Mouse (Mus musculus): Measurements from ENCODE around the gene Runx2. TPM values are rescaled to one million over a fixed set of nuclear protein-coding genes. Genes with fewer than 3 reads are reported as not detected.

Runx2 gene
- polyA plus RNA-seq, 1 experiment from 2014 or later: 31.9 TPM

DNA sequence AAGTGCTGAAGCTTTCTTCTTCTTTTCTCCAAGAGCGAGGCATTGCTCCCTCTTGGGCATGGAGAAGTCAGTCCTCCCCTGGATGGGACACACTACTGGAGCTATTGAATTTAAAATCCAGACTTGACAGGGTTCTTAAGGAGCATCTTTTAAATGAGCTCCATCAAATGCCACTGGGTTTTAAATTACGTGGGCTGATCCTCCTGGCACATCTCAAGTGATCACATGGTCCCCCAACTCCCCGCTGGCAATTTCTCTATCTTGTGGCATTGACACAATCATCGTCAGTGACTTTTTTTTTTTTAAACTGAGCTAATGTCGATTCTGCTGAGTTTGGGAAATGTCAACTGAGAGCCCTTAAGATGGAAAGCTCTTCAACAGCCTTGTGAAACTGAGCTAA lies 180.1 kb downstream of the Runx2 start:
- H3K4me1 ChIP-seq: no peaks in the 10 kb centered on the region
- no peak overlapping the region for H3K27ac ChIP-seq
- ATAC-seq (ENCODE audit: insufficient number of reproducible peaks, insufficient read depth, low FRiP score, low TSS enrichment): no peak
- no peak overlapping the region for H3K4me2 ChIP-seq (replicated peaks)
- 64% methylated on average over 5 of the region's 5 CpGs for WGBS
- H3K36me3 ChIP-seq: peaks cover 14% of the 10 kb centered on the region; the same call in 1 of the 2 replicates
- no peaks in the 10 kb centered on the region for H3K27me3 ChIP-seq
- no peak overlapping the region for H3K4me3 ChIP-seq
- no peaks in the 10 kb centered on the region for H3K9me3 ChIP-seq
- no peak overlapping the region for H3K9ac ChIP-seq

DNA sequence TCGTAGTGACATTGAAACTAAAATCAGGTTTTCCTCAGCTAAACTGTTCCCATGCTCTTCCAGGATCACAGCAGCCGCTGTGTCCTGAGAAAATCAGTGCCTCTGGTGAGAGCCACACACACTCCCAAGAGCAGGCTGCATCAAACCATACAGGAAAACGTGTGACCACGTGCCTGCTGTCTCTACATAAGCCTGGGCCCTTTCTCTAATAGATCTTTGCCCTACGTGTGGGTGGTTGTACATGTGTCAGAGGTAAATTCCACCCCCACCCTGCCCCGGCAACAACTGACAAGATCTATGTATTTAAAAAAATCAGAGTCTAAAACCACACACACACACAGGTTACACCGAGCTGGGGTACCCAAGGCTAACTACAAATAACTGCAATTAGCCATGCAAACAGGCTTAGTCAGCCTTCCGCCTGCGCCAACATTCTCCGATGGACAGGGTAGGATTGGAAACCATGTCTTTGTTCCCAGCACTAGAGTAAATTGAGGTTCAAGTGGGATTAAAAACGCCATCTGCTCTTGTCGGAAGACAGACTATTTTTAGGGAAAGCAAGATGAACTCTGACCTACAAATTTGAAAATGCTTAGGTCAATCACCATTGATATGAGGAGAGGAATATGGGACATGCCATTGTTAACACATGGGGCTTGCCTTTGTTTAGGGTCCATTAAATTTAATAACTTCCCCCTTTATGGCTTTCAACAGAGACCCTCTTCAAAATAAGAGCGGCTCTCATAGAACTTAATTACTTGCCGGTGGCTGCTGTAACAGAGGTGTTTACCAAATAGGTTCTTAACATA lies 180.8 kb downstream of the Runx2 start:
- H3K4me1 ChIP-seq: no peaks in the 10 kb centered on the region
- ATAC-seq (ENCODE audit: insufficient number of reproducible peaks, insufficient read depth, low FRiP score, low TSS enrichment): no peak
- WGBS: 66% methylated on average over 14 of the region's 14 CpGs

DNA sequence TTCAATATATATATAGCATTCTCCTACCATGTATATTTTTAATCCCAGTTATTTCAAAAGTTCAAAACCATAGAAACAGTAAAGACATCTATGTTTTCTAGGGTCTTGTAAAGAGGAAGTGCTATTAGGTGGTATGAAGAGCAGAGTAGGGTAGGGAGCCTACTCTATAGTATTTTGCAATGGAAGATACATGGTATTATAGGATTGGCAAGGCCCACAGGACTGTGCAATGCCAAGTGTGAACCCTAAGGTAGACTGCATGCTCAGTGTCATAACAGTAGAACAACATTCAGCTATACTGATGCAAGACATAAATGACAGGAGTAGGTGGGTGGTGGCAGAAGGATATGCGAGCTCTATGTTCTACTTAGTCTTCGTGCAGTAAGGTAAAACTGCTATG lies 181.7 kb downstream of the Runx2 start:
- Histone ChIP-seq H3K9ac (no peak overlapping the region), H3K27me3 (no peaks in the 10 kb centered on the region), H3K4me3 (no peak overlapping the region), H3K9me3 (no peaks in the 10 kb centered on the region), H3K4me1 (no peaks in the 10 kb centered on the region), H3K27ac (no peak overlapping the region), H3K36me3 (peaks cover 5% of the 10 kb centered on the region; the same call in 1 of the 2 replicates), H3K4me2 (replicated peaks) (no peak overlapping the region)
- no peak for ATAC-seq (ENCODE audit: insufficient number of reproducible peaks, insufficient read depth, low FRiP score, low TSS enrichment)
- WGBS: 91% methylated on average over 2 of the region's 2 CpGs

More for the DNA sequence above, 180.8 kb downstream of the Runx2 start:
- Histone ChIP-seq H3K9me3 (no peaks in the 10 kb centered on the region), H3K27me3 (no peaks in the 10 kb centered on the region), H3K36me3 (0 out of 2 replicates have a peak, but pooled peaks cover 7% of the 10 kb centered on the region), H3K4me3 (no peak overlapping the region), H3K9ac (no peak overlapping the region), H3K4me2 (replicated peaks) (no peak overlapping the region), H3K27ac (no peak overlapping the region)

DNA sequence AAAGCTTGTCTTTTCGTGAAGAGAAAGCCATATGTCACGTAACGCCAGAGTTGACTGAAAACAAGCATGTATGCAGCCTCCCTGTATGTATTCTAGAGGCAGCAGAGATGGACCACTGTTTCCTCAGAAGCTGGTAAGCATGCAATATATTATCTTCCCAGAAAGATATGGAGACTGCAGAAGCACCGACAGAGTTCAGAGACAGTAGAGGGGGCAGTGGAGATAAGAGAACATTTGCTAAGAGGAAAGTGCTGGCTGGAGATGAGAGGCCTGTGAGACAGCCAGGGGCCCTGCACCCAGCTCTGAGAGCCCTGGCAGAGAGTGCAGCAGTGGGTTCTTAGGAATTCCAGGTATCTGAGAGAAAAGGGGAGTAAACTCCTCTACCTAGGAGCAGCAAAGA lies 182.3 kb downstream of the Runx2 start:
- 87% methylated on average over 4 of the region's 4 CpGs for WGBS
- no peak overlapping the region for H3K4me2 ChIP-seq (replicated peaks)
- peaks cover 7% of the 10 kb centered on the region; the same call in 1 of the 2 replicates for H3K36me3 ChIP-seq
- H3K9me3 ChIP-seq: no peaks in the 10 kb centered on the region
- no peak for ATAC-seq (ENCODE audit: insufficient number of reproducible peaks, insufficient read depth, low FRiP score, low TSS enrichment)
- H3K9ac ChIP-seq: no peak overlapping the region
- H3K4me1 ChIP-seq: no peaks in the 10 kb centered on the region
- H3K27ac ChIP-seq: no peak overlapping the region
- H3K27me3 ChIP-seq: no peaks in the 10 kb centered on the region
- no peak overlapping the region for H3K4me3 ChIP-seq

DNA sequence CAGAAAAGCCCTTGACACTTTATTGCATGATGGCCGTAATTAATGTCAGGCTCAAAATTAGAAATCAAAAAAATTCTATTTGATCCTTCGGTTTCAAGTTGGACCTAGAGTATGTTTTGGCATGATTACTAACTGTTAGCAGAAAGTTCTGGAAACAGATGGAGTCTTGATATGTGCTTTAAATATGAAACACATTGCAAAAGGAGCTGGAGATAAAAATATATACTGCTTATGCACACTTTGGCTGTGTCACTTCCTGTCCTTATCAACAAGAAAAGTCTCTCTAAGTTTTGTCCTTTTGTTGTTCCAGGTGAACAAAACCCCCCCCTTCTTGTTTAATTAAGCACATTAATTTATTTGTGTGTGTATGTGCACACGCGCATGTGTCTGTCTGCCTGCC lies 183.0 kb downstream of the Runx2 start:
- H3K4me3 ChIP-seq: no peak overlapping the region
- H3K4me2 ChIP-seq (replicated peaks): no peak overlapping the region
- H3K9me3 ChIP-seq: no peaks in the 10 kb centered on the region
- 83% methylated on average over 4 of the region's 4 CpGs for WGBS
- no peak overlapping the region for H3K27ac ChIP-seq
- no peak for ATAC-seq (ENCODE audit: insufficient number of reproducible peaks, insufficient read depth, low FRiP score, low TSS enrichment)
- peaks cover 7% of the 10 kb centered on the region; the same call in 1 of the 2 replicates for H3K36me3 ChIP-seq
- no peaks in the 10 kb centered on the region for H3K27me3 ChIP-seq
- no peaks in the 10 kb centered on the region for H3K4me1 ChIP-seq
- no peak overlapping the region for H3K9ac ChIP-seq

DNA sequence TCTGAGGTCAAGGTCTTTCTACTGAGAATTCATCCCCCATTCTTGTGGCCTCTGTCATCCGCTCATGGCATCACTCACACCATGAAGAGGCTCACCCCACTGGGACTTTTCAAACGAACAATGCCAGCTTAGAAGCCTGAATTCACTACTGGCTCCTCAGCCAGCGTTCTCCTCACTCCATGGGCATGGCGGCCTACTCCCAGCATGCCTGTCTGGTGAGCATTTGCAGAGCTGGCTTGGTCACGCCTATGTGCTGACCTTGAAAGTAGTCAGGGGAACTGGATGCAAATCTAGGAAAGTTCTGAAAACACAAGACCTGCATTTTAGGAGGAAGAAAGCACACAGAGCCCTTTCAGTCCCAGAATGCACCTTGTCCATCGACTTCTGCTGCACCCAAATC lies 187.3 kb downstream of the Runx2 start:
- Histone ChIP-seq H3K36me3 (peaks cover 7% of the 10 kb centered on the region; the same call in 1 of the 2 replicates), H3K9me3 (no peaks in the 10 kb centered on the region), H3K4me3 (no peak overlapping the region), H3K4me1 (no peaks in the 10 kb centered on the region; the same call in 1 of the 2 replicates), H3K27me3 (no peaks in the 10 kb centered on the region), H3K4me2 (replicated peaks) (no peak overlapping the region), H3K9ac (no peak overlapping the region), H3K27ac (no peak overlapping the region)
- no peak for ATAC-seq (ENCODE audit: insufficient number of reproducible peaks, insufficient read depth, low FRiP score, low TSS enrichment)
- WGBS: 90% methylated on average over 6 of the region's 6 CpGs

DNA sequence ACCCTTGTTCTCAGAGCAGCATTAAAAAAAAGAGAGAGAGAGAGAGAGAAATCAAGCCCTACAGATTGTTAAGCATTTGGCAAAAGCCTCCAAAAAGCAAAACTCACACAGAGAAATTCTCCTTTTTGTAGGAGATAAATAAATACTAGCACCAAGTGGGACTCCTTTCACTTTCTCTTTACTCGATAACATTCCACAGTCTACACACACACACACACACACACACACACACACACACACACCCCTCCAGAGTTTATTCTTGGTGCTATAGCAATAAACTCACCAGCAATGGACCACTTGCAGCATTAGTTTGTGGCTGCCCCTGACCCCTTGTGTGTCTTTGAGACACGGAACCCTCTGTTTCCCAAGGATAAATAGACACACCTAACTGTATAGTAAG lies 190.9 kb downstream of the Runx2 start:
- 77% methylated on average over 2 of the region's 2 CpGs for WGBS
- no peak for ATAC-seq (ENCODE audit: insufficient number of reproducible peaks, insufficient read depth, low FRiP score, low TSS enrichment)

DNA sequence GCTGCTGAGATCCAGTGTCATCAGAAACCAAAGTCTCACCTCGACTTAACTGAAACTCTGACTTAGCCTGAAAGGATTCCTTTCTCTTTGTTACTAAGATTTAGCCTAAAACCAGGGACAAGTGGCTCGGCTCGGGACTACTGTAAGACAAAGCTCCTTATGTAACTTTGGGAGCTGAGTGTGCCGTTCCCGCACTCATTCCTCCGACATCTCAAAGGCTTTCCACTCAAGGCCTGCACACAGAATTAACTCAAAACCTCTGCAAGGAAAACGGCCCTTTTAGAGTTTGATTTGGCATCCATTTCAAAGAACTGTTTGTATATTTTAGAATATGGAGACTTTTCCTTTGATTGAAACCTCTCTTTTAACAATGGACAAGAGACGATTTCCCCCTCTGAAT lies 191.3 kb downstream of the Runx2 start:
- Histone ChIP-seq H3K4me1 (peaks cover 18% of the 10 kb centered on the region), H3K9me3 (no peaks in the 10 kb centered on the region), H3K27me3 (no peaks in the 10 kb centered on the region), H3K27ac (peak overlapping the region; percentile 55; the same call in 1 of the 2 replicates), H3K9ac (no peak overlapping the region), H3K36me3 (peaks cover 4% of the 10 kb centered on the region; the same call in 1 of the 2 replicates), H3K4me3 (no peak overlapping the region), H3K4me2 (replicated peaks) (no peak overlapping the region)
- 42% methylated on average over 8 of the region's 8 CpGs for WGBS
- ATAC-seq (ENCODE audit: insufficient number of reproducible peaks, insufficient read depth, low FRiP score, low TSS enrichment): no peak

More for the DNA sequence above, 190.9 kb downstream of the Runx2 start:
- H3K9ac ChIP-seq: no peak overlapping the region
- peaks cover 18% of the 10 kb centered on the region for H3K4me1 ChIP-seq
- H3K36me3 ChIP-seq: peaks cover 4% of the 10 kb centered on the region; the same call in 1 of the 2 replicates
- H3K27ac ChIP-seq: no peak overlapping the region
- H3K9me3 ChIP-seq: no peaks in the 10 kb centered on the region
- H3K4me2 ChIP-seq (replicated peaks): no peak overlapping the region
- H3K27me3 ChIP-seq: no peaks in the 10 kb centered on the region
- no peak overlapping the region for H3K4me3 ChIP-seq

DNA sequence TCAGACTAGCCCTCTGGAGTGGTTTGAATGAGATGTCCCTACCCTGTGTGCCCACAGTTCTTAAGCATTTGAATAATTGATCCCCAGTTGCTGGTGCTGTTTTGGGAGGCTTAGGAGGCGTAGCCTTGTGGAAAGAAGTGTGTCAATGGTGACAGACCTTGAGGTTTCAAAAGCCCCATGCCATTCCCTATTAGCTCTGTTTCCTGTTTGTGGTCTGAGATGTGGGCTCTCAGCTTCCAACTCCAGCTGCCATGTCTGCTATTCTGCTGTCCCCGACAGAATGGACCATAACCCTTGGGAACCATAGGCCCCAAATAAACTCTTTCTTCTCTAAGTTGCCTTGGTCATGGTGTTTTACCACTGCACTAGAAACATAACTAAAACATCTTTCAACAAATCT lies 194.1 kb downstream of the Runx2 start:
- no peak for ATAC-seq (ENCODE audit: insufficient number of reproducible peaks, insufficient read depth, low FRiP score, low TSS enrichment)
- H3K9ac ChIP-seq: no peak overlapping the region
- H3K4me3 ChIP-seq: no peak overlapping the region
- no peak overlapping the region for H3K4me2 ChIP-seq (replicated peaks)
- H3K27me3 ChIP-seq: no peaks in the 10 kb centered on the region
- peaks cover 29% of the 10 kb centered on the region for H3K4me1 ChIP-seq
- no peaks in the 10 kb centered on the region for H3K36me3 ChIP-seq
- whole genome bisulfite sequencing: 73% methylated on average over 2 of the region's 2 CpGs
- no peak overlapping the region for H3K27ac ChIP-seq
- no peaks in the 10 kb centered on the region for H3K9me3 ChIP-seq

DNA sequence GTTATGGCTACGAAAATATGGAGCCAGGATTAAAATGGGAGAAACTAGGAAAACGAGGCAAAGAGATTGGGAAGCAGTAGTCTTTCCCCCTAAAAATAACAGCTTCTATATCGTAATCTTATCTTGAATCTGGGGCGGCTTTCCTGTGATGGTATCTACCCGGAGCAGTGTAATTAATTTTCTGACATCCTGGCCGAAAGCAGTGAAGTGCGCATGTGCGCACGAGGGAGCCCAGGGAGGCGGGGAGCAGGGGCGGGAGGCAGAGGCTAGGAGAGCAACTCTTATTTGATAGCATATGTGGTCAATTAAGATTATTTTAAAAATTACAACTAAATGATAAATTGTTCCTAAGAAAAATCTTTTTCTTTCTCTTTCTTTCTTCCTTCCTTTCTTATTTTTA lies 195.9 kb downstream of the Runx2 start:
- no peaks in the 10 kb centered on the region for H3K9me3 ChIP-seq
- peak overlapping the region; percentile 41 for H3K4me2 ChIP-seq (replicated peaks)
- ATAC-seq (ENCODE audit: insufficient number of reproducible peaks, insufficient read depth, low FRiP score, low TSS enrichment): no peak
- 0 out of 2 replicates have a peak overlapping the region, but pooled peaks have one; percentile 30 for H3K27ac ChIP-seq
- peaks cover 44% of the 10 kb centered on the region for H3K4me1 ChIP-seq
- no peaks in the 10 kb centered on the region for H3K36me3 ChIP-seq
- no peaks in the 10 kb centered on the region for H3K27me3 ChIP-seq
- no peak overlapping the region for H3K9ac ChIP-seq
- 0 out of 2 replicates have a peak overlapping the region, but pooled peaks have one; percentile 1 for H3K4me3 ChIP-seq
- WGBS: 16% methylated on average over 11 of the region's 11 CpGs

DNA sequence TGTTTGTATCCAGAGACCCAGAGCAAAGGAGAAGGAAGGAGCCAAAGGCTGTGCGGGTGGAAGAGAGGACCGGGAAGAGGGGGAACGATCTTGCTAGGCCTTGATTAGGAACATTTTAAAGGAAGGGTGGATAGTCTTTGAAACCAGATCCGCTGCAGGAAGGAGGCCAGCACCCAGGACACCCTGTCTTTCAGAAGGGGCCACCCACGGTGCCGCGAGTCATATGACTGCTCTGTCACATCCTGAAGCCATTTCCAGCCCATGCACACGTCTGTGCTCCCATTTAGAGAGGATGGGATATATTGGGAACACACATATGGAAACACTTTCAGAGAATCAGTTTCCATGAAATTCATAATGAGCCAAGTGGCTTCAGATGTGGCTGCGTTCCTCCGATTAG lies 196.4 kb downstream of the Runx2 start:
- peak; percentile 86 for ATAC-seq (ENCODE audit: insufficient number of reproducible peaks, insufficient read depth, low FRiP score, low TSS enrichment)
- H3K27me3 ChIP-seq: no peaks in the 10 kb centered on the region
- no peaks in the 10 kb centered on the region for H3K9me3 ChIP-seq
- WGBS: 11% methylated on average over 10 of the region's 10 CpGs
- peak overlapping the region; percentile 35 for H3K4me2 ChIP-seq (replicated peaks)
- H3K36me3 ChIP-seq: no peaks in the 10 kb centered on the region
- H3K4me1 ChIP-seq: peaks cover 49% of the 10 kb centered on the region
- no peak overlapping the region for H3K4me3 ChIP-seq
- H3K9ac ChIP-seq: no peak overlapping the region
- H3K27ac ChIP-seq: peak overlapping the region; percentile 84

DNA sequence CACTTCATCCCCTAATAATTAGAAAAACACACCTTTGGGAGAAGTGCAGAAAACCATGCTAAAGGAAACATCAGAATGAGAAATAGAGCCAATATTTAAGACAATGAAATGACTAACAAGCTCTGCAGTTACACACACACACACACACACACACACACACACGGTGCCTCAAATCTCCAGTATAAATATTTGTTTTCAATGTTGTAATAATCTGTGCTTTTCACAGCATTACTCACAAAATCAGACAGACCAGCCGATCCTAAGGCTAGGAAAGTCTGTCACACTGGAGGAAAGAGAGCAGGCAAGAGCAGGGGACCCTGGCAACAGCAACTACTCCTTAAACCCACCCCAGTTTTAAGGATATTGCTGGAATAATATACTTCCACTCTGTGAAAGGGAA lies 196.9 kb downstream of the Runx2 start:
- WGBS: 43% methylated on average over 2 of the region's 2 CpGs

More for the DNA sequence above, 196.9 kb downstream of the Runx2 start:
- Histone ChIP-seq H3K4me1 (peaks cover 54% of the 10 kb centered on the region), H3K9me3 (no peaks in the 10 kb centered on the region), H3K27ac (peak overlapping the region; percentile 84), H3K9ac (no peak overlapping the region), H3K4me2 (replicated peaks) (peak overlapping the region; percentile 35), H3K4me3 (no peak overlapping the region), H3K36me3 (no peaks in the 10 kb centered on the region), H3K27me3 (no peaks in the 10 kb centered on the region)
- ATAC-seq (ENCODE audit: insufficient number of reproducible peaks, insufficient read depth, low FRiP score, low TSS enrichment): no peak

Data from embryonic facial prominence, embryonic 12.5 days (tissue).